ENCODE assay signal across 23 mouse cellular contexts in the genomic region with DNA sequence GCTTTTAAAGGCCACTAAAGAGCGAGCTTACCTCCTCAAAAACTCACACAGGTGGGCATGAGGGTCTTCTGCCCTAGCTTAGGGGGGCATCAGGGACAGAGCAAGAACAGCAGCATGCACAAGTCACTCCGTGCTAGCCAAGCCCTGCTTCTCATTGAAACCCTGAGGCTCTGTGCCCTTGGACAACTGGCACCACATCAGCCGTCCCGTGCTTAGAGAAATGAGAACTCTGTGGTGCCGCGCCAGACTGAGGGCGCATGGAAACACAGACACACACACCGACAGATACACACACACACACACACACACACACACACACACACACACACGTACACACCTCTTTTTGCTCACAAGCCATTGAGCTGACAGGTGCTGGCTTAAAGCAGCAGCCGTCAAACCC. TPM values are rescaled to one million over a fixed set of nuclear protein-coding genes. Genes with fewer than 3 reads are reported as not detected.
A peak's percentile ranks its signal among the peaks of the same experiment; 100 is the strongest.
DNase-seq lines count a peak whose midpoint lies in the region; ATAC-seq lines count a peak whose summit lies in the region.
"Had no signal": no experiment of that assay in that cellular context is flagged by ENCODE, and none has a peak within 500 bp of the region (broad histone marks: within the 10 kb centered on the region; RNA-seq: fewer than 3 reads in every experiment).

No protein-coding gene starts in this region.

- H3K4me2 ChIP-seq in kidney, embryonic 16.5 days (replicated peaks; ENCODE audit: low read depth, low read length) = no peak overlapping the region
- no peak overlapping the region for H3K4me2 ChIP-seq in kidney, embryonic 14.5 days (replicated peaks; ENCODE audit: low read depth, low read length)
- H3K4me2 ChIP-seq: embryonic facial prominence, embryonic 15.5 days; heart, embryonic 15.5 days; hindbrain, embryonic 14.5 days; neural tube, embryonic 13.5 days had no signal

- no peak overlapping the region for H3K4me3 ChIP-seq in kidney, embryonic 16.5 days (ENCODE audit: low read length)
- no peak overlapping the region for H3K4me3 ChIP-seq in kidney, embryonic 14.5 days (ENCODE audit: low read length)
- H3K4me3 ChIP-seq: embryonic facial prominence, embryonic 15.5 days; heart, embryonic 15.5 days; left cerebral cortex, adult 2 months; midbrain, embryonic 10.5 days; myocyte; neural tube, embryonic 13.5 days had no signal

- intact Hi-C loops in heart, postnatal 10 days (cut with DNase I) = loop anchor here (2.0 kb wide), 1 partner anchor 32 kb away; no protein-coding TSS in a partner anchor
- intact Hi-C loops in heart, postnatal 36 days (cut with DNase I) = no loop called here

- no peak overlapping the region for H3K9ac ChIP-seq in kidney, embryonic 16.5 days (replicated peaks; ENCODE audit: low read length)
- H3K9ac ChIP-seq in kidney, embryonic 14.5 days (ENCODE audit: low read depth, low read length) = no peak overlapping the region
- H3K9ac ChIP-seq: embryonic facial prominence, embryonic 15.5 days; heart, embryonic 15.5 days; hindbrain, embryonic 14.5 days; neural tube, embryonic 13.5 days had no signal

- 85% methylated on average over 10 of the region's 10 CpGs for WGBS in kidney, embryonic 16.5 days
- 89% methylated on average over 10 of the region's 10 CpGs for WGBS in kidney, embryonic 14.5 days

- H3K27me3 ChIP-seq in kidney, embryonic 16.5 days (ENCODE audit: insufficient read depth, low read length) = no peaks in the 10 kb centered on the region
- no peaks in the 10 kb centered on the region for H3K27me3 ChIP-seq in kidney, embryonic 14.5 days (ENCODE audit: control insufficient read depth, insufficient read depth, low read length)
- H3K27me3 ChIP-seq: embryonic facial prominence, embryonic 15.5 days; heart, embryonic 15.5 days; neural tube, embryonic 13.5 days had no signal

- no peak for ATAC-seq in kidney, embryonic 16.5 days (ENCODE audit: low FRiP score, low TSS enrichment)
- ATAC-seq in kidney, embryonic 14.5 days (ENCODE audit: low FRiP score, low TSS enrichment) = no peak
- ATAC-seq: CD4-positive, CD25-positive, alpha-beta regulatory T cell, adult 4 months; forebrain, embryonic 14.5 days; inflammation-experienced regulatory T-cells, adult 6 months; midbrain, embryonic 16.5 days had no signal

- DNase-seq in adrenal gland, postnatal 14 days = peak; percentile 68
- no peak for DNase-seq in adrenal gland, adult 8-10 months
- DNase-seq in heart, postnatal 10 days = peak; percentile 53 to 61
- no peak for DNase-seq in heart, postnatal 36 days
- peak; percentile 43 for DNase-seq in adrenal gland, postnatal 25 days
- no peak for DNase-seq in frontal cortex, postnatal 25 days (ENCODE audit: low spot score in 2 of 2)
- DNase-seq: cerebellum, adult 11 months; gastrocnemius, postnatal 25 days; right cerebral cortex, postnatal 4 days had no signal

- no peaks in the 10 kb centered on the region; the same call in 1 of the 2 replicates for H3K36me3 ChIP-seq in kidney, embryonic 16.5 days (ENCODE audit: insufficient read depth, low read length)
- no peaks in the 10 kb centered on the region for H3K36me3 ChIP-seq in kidney, embryonic 14.5 days (ENCODE audit: control insufficient read depth, insufficient read depth, low read length)
- H3K36me3 ChIP-seq: embryonic facial prominence, embryonic 15.5 days; heart, embryonic 15.5 days; midbrain, embryonic 10.5 days; neural tube, embryonic 13.5 days had no signal

- no peaks in the 10 kb centered on the region for H3K9me3 ChIP-seq in kidney, embryonic 16.5 days (ENCODE audit: low read length)
- H3K9me3 ChIP-seq in kidney, embryonic 14.5 days (ENCODE audit: control insufficient read depth, low read length) = no peaks in the 10 kb centered on the region
- H3K9me3 ChIP-seq: embryonic facial prominence, embryonic 15.5 days; heart, embryonic 15.5 days; midbrain, embryonic 10.5 days; neural tube, embryonic 13.5 days had no signal

- H3K27ac ChIP-seq in kidney, embryonic 16.5 days (ENCODE audit: low read length) = 0 out of 2 replicates have a peak overlapping the region, but pooled peaks have one; percentile 26
- H3K27ac ChIP-seq in kidney, embryonic 14.5 days (ENCODE audit: low read depth, low read length) = no peak overlapping the region
- H3K27ac ChIP-seq: hindbrain, embryonic 14.5 days; left cerebral cortex, adult 2 months; macrophage; midbrain, embryonic 10.5 days; neural tube, embryonic 13.5 days had no signal

- H3K4me1 ChIP-seq in kidney, embryonic 16.5 days (ENCODE audit: insufficient read depth, low read length) = peaks cover 60% of the 10 kb centered on the region
- peaks cover 37% of the 10 kb centered on the region for H3K4me1 ChIP-seq in kidney, embryonic 14.5 days (ENCODE audit: control insufficient read depth, insufficient read depth, low read length)

RNA-seq across cellular contexts. Expression of gene Stk24, which starts 32.7 kb away (rescaled TPM):
- 93.2 and 95.8 TPM in 2 replicates for total RNA-seq in adrenal gland, postnatal 14 days (2021)
- 100 to 1,000 TPM; 100 to 130 (median 118) TPM for total RNA-seq in adrenal gland, adult 8-10 months (2022)
- 10 to 100 TPM; 86.3 to 96.3 TPM for total RNA-seq in heart, postnatal 10 days (2021)
- 10 to 100 TPM; 61.8 to 69.5 TPM for total RNA-seq in heart, postnatal 36 days (2021)
- 34.8 and 38.0 TPM in 2 replicates for polyA plus RNA-seq in kidney, embryonic 16.5 days (2015; fragmentation: Nextera tagmentation; extraction: Ambion mirVana)
- 24.2 and 51.5 TPM in 2 replicates for polyA plus RNA-seq in kidney, embryonic 14.5 days (2014; fragmentation: Nextera tagmentation; extraction: Ambion mirVana)
- 110 and 127 TPM in 2 replicates for total RNA-seq in adrenal gland, postnatal 25 days (2021)

Comparison
In these comparisons a context has a peak if more than half of its experiments do, and no peak if none do; other contexts are left out.
1. DNase-seq: peak in adrenal gland, postnatal 14 days (single experiment), heart, postnatal 10 days (2 of 2) and adrenal gland, postnatal 25 days (single experiment); none in adrenal gland, adult 8-10 months (single experiment), heart, postnatal 36 days (0 of 2) and frontal cortex, postnatal 25 days (0 of 2).